Mouse (Mus musculus): ENCODE measurements around the gene 4930402F06Rik. TPM values are rescaled to one million over a fixed set of nuclear protein-coding genes. Genes with fewer than 3 reads are reported as not detected.
A peak's percentile ranks its signal among the peaks of the same experiment; 100 is the strongest.

Gene 4930402F06Rik
- polyA plus RNA-seq (2016; fragmentation: Nextera tagmentation; extraction: Ambion mirVana) = not detected in 2 replicates

GRCm38 (mm10) chr2:35397096-35397495 is at the start of gene 4930402F06Rik:
TSS of gene 4930402F06Rik (minus strand) at chr2:35397175.
- no peaks in the 10 kb centered on the region for H3K27me3 ChIP-seq (replicated peaks; ENCODE audit: low read depth, poor library complexity, severe bottlenecking)
- H3K27ac ChIP-seq (replicated peaks) = no peak within 1 kb of the TSS
- WGBS = 76% methylated on average over 5 of the region's 5 CpGs
- peaks cover under 1% of the 10 kb centered on the region; the same call in 1 of the 2 replicates for H3K36me3 ChIP-seq (replicated peaks)
- no peaks in the 10 kb centered on the region for H3K9me3 ChIP-seq
- no peak for DNase-seq (ENCODE audit: low spot score)
- peaks cover 6% of the 10 kb centered on the region; the same call in 1 of the 2 replicates for H3K4me1 ChIP-seq
- no peak within 1 kb of the TSS for H3K4me3 ChIP-seq

- no peaks in the 10 kb centered on the region for H3K27me3 ChIP-seq (replicated peaks; ENCODE audit: low read depth, poor library complexity, severe bottlenecking)
- peaks cover 59% of the 10 kb centered on the region for H3K4me1 ChIP-seq
- H3K27ac ChIP-seq (replicated peaks) = no peak overlapping the region
- 82% methylated on average over 5 of the region's 5 CpGs for WGBS
- no peaks in the 10 kb centered on the region for H3K36me3 ChIP-seq (replicated peaks)
- no peak for DNase-seq (ENCODE audit: low spot score)
- H3K9me3 ChIP-seq = no peaks in the 10 kb centered on the region
- H3K4me3 ChIP-seq = no peak overlapping the region
These were observed 49.3 kb upstream of the 4930402F06Rik start for GRCm38 (mm10) chr2:35446300-35446699.

- Histone ChIP-seq H3K4me1 (peaks cover 59% of the 10 kb centered on the region), H3K27me3 (replicated peaks; ENCODE audit: low read depth, poor library complexity, severe bottlenecking) (no peaks in the 10 kb centered on the region), H3K9me3 (no peaks in the 10 kb centered on the region), H3K27ac (replicated peaks) (0 out of 2 replicates have a peak overlapping the region, but pooled peaks have one; percentile 40), H3K36me3 (replicated peaks) (no peaks in the 10 kb centered on the region), H3K4me3 (no peak overlapping the region)
- no peak for DNase-seq (ENCODE audit: low spot score)
- 81% methylated on average over 7 of the region's 7 CpGs for WGBS
These were observed 48.6 kb upstream of the 4930402F06Rik start for GRCm38 (mm10) chr2:35445610-35446009.

GRCm38 (mm10) chr2:35444764-35445262 is 47.8 kb upstream of the 4930402F06Rik start:
- 83% methylated on average over 6 of the region's 6 CpGs for WGBS

GRCm38 (mm10) chr2:35443981-35444763 is 47.2 kb upstream of the 4930402F06Rik start:
- no peak overlapping the region for H3K4me3 ChIP-seq
- H3K27ac ChIP-seq (replicated peaks) = peak overlapping the region; percentile 40
- H3K4me1 ChIP-seq = peaks cover 53% of the 10 kb centered on the region
- DNase-seq (ENCODE audit: low spot score) = no peak
- no peaks in the 10 kb centered on the region for H3K9me3 ChIP-seq
- WGBS = 75% methylated on average over 16 of the region's 16 CpGs
- H3K27me3 ChIP-seq (replicated peaks; ENCODE audit: low read depth, poor library complexity, severe bottlenecking) = no peaks in the 10 kb centered on the region
- H3K36me3 ChIP-seq (replicated peaks) = no peaks in the 10 kb centered on the region

More at GRCm38 (mm10) chr2:35444764-35445262, 47.8 kb upstream of the 4930402F06Rik start:
- H3K4me1 ChIP-seq = peaks cover 57% of the 10 kb centered on the region
- H3K36me3 ChIP-seq (replicated peaks) = no peaks in the 10 kb centered on the region
- H3K27ac ChIP-seq (replicated peaks) = peak overlapping the region; percentile 40
- H3K27me3 ChIP-seq (replicated peaks; ENCODE audit: low read depth, poor library complexity, severe bottlenecking) = no peaks in the 10 kb centered on the region
- no peak for DNase-seq (ENCODE audit: low spot score)
- H3K4me3 ChIP-seq = no peak overlapping the region
- no peaks in the 10 kb centered on the region for H3K9me3 ChIP-seq

GRCm38 (mm10) chr2:35443325-35443724 is 46.4 kb upstream of the 4930402F06Rik start:
- DNase-seq (ENCODE audit: low spot score) = no peak
- Histone ChIP-seq H3K36me3 (replicated peaks) (no peaks in the 10 kb centered on the region), H3K4me1 (peaks cover 44% of the 10 kb centered on the region), H3K27ac (replicated peaks) (no peak overlapping the region), H3K9me3 (no peaks in the 10 kb centered on the region), H3K4me3 (no peak overlapping the region), H3K27me3 (replicated peaks; ENCODE audit: low read depth, poor library complexity, severe bottlenecking) (no peaks in the 10 kb centered on the region)
- 74% methylated on average over 5 of the region's 5 CpGs for WGBS

GRCm38 (mm10) chr2:35442079-35442478 is 45.1 kb upstream of the 4930402F06Rik start:
- Histone ChIP-seq H3K36me3 (replicated peaks) (no peaks in the 10 kb centered on the region), H3K27me3 (replicated peaks; ENCODE audit: low read depth, poor library complexity, severe bottlenecking) (no peaks in the 10 kb centered on the region), H3K4me3 (no peak overlapping the region), H3K4me1 (peaks cover 32% of the 10 kb centered on the region), H3K9me3 (no peaks in the 10 kb centered on the region), H3K27ac (replicated peaks) (no peak overlapping the region)
- WGBS = 89% methylated on average over 6 of the region's 6 CpGs
- no peak for DNase-seq (ENCODE audit: low spot score)

- Histone ChIP-seq H3K27me3 (replicated peaks; ENCODE audit: low read depth, poor library complexity, severe bottlenecking) (no peaks in the 10 kb centered on the region), H3K36me3 (replicated peaks) (no peaks in the 10 kb centered on the region), H3K27ac (replicated peaks) (no peak overlapping the region), H3K9me3 (no peaks in the 10 kb centered on the region), H3K4me1 (peaks cover 25% of the 10 kb centered on the region), H3K4me3 (no peak overlapping the region)
- 81% methylated on average over 6 of the region's 6 CpGs for WGBS
- DNase-seq (ENCODE audit: low spot score) = no peak
These were observed 44.4 kb upstream of the 4930402F06Rik start for GRCm38 (mm10) chr2:35441419-35441818.

GRCm38 (mm10) chr2:35440480-35440879 is 43.5 kb upstream of the 4930402F06Rik start:
- Histone ChIP-seq H3K4me1 (peaks cover 16% of the 10 kb centered on the region), H3K9me3 (no peaks in the 10 kb centered on the region), H3K36me3 (replicated peaks) (no peaks in the 10 kb centered on the region), H3K27me3 (replicated peaks; ENCODE audit: low read depth, poor library complexity, severe bottlenecking) (no peaks in the 10 kb centered on the region), H3K4me3 (no peak overlapping the region), H3K27ac (replicated peaks) (no peak overlapping the region)
- DNase-seq (ENCODE audit: low spot score) = no peak
- 90% methylated on average over 3 of the region's 3 CpGs for WGBS

GRCm38 (mm10) chr2:35437796-35438195 is 40.8 kb upstream of the 4930402F06Rik start:
- Histone ChIP-seq H3K4me1 (peaks cover 22% of the 10 kb centered on the region), H3K27me3 (replicated peaks; ENCODE audit: low read depth, poor library complexity, severe bottlenecking) (no peaks in the 10 kb centered on the region), H3K4me3 (no peak overlapping the region), H3K27ac (replicated peaks) (no peak overlapping the region), H3K36me3 (replicated peaks) (no peaks in the 10 kb centered on the region), H3K9me3 (no peaks in the 10 kb centered on the region)
- DNase-seq (ENCODE audit: low spot score) = no peak
- 90% methylated on average over 2 of the region's 2 CpGs for WGBS

GRCm38 (mm10) chr2:35434576-35435123 is 37.7 kb upstream of the 4930402F06Rik start:
- Histone ChIP-seq H3K27me3 (replicated peaks; ENCODE audit: low read depth, poor library complexity, severe bottlenecking) (no peaks in the 10 kb centered on the region), H3K9me3 (no peaks in the 10 kb centered on the region), H3K36me3 (replicated peaks) (no peaks in the 10 kb centered on the region), H3K4me1 (peaks cover 38% of the 10 kb centered on the region), H3K4me3 (no peak overlapping the region), H3K27ac (replicated peaks) (0 out of 2 replicates have a peak overlapping the region, but pooled peaks have one; percentile 4)
- no peak for DNase-seq (ENCODE audit: low spot score)
- WGBS = 81% methylated on average over 6 of the region's 6 CpGs

- no peak for DNase-seq (ENCODE audit: low spot score)
- no peak overlapping the region for H3K4me3 ChIP-seq
- H3K27me3 ChIP-seq (replicated peaks; ENCODE audit: low read depth, poor library complexity, severe bottlenecking) = no peaks in the 10 kb centered on the region
- peaks cover 49% of the 10 kb centered on the region for H3K4me1 ChIP-seq
- no peaks in the 10 kb centered on the region for H3K9me3 ChIP-seq
- H3K36me3 ChIP-seq (replicated peaks) = no peaks in the 10 kb centered on the region
- WGBS = 49% methylated on average over 4 of the region's 4 CpGs
- H3K27ac ChIP-seq (replicated peaks) = peak overlapping the region; percentile 52
These were observed 36.5 kb upstream of the 4930402F06Rik start for GRCm38 (mm10) chr2:35433428-35433827.

- H3K9me3 ChIP-seq = no peaks in the 10 kb centered on the region
- no peak for DNase-seq (ENCODE audit: low spot score)
- no peaks in the 10 kb centered on the region for H3K27me3 ChIP-seq (replicated peaks; ENCODE audit: low read depth, poor library complexity, severe bottlenecking)
- peak overlapping the region; percentile 52 for H3K27ac ChIP-seq (replicated peaks)
- peaks cover 58% of the 10 kb centered on the region for H3K4me1 ChIP-seq
- 36% methylated on average over 7 of the region's 7 CpGs for WGBS
- H3K4me3 ChIP-seq = no peak overlapping the region
- no peaks in the 10 kb centered on the region for H3K36me3 ChIP-seq (replicated peaks)
These were observed 35.5 kb upstream of the 4930402F06Rik start for GRCm38 (mm10) chr2:35432472-35432871.

Measured in embryonic facial prominence, embryonic 10.5 days (tissue).